Mouse (Mus musculus) G1E (cell line): ENCODE data around the gene Prr14l.

ENCODE experiments used
- CTCF ChIP-seq: IDR thresholded peaks from 2 replicates; pipeline ENCODE4 v1.5.1; 2012; ENCODE audit warnings: low read depth, low read length, inconsistent platforms, mixed read lengths
- GATA1 ChIP-seq: IDR thresholded peaks from 2 replicates; pipeline ENCODE4 v1.6.1; 2012; ENCODE audit warnings: borderline replicate concordance, low read length, inconsistent platforms, mixed read lengths
- GATA2 ChIP-seq: IDR thresholded peaks from 2 replicates; pipeline ENCODE4 v1.6.1; 2012; ENCODE audit warnings: low read depth, low read length, inconsistent platforms, borderline replicate concordance

- TF ChIP-seq GATA2 (no peak), CTCF (no peak), GATA1 (no peak)
These were observed 762 bp upstream of the Prr14l start for GRCm38 (mm10) chr5:32854818-32855217.
